Mouse (Mus musculus) megakaryocyte-erythroid progenitor cell, adult 5 weeks (primary cell): ENCODE data around the gene Gm11541. TPM values are rescaled to one million over a fixed set of nuclear protein-coding genes. Genes with fewer than 3 reads are reported as not detected.

Experiments used
- polyA plus RNA-seq: library from polyadenylated mRNA; stranded (reverse); fragments of >175 nt; gene quantifications from 2 replicates; pipeline ENCODE4 v1.2.3, GENCODE M21; 2012

The Gm11541 gene
- not detected in 2 replicates for polyA plus RNA-seq

GRCm38 (mm10) chr11:94704472-94704871 is at the start of gene Gm11541:
Gm11541 (minus strand) TSS chr11:94704499.

GRCm38 (mm10) chr11:94741732-94742272 is 37.5 kb upstream of the Gm11541 start, which contains the start of gene Cdc34b:
Cdc34b (plus strand) TSS chr11:94741782.

DNA sequence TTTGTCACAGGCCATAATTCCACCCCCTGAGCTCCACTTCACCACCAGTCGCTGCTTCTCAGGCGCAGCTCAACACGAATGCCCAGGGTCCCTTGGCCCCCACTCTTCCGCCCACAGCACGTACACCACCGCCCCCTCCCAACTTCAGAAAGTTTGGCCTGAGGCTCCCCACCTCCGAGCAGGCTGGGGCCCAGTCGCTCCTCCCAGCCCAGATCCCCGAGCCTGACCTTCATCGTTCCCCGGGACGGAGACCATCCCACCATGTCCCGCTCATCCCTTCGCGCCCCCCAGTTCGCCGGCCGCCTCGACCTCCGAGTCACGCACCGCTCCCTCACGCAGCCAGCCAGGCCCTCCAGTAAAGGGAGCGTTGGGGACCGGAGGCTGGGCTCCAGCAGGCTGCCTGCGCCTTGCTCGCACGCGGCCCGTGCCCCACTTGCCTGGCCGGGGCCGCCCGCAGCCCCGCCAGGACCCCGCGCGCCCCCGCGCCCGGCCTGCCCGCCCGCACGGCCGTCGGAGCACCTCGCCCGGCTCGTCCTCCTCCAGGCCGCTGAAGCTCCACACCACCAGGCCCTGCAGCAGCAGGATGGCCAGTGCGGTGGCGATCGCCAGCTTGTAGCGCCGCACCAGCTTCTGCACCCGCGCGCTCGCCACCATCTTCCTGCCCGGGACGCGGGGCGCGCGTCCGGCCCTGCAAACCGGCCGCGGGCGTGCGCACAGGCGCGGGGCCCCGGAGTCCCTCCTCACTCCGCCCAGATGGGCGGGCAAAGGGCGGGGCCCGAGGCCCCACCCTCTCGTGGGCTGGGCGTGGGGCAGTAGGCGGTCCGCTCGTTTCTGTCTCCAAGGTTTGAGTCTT is 27.3 kb downstream of the Gm11541 start, which contains the start of gene Xylt2:
Gene Xylt2 (minus strand): TSS at position 762 of the 853 bp plus-strand sequence.

GRCm38 (mm10) chr11:94653663-94654436 is 50.4 kb downstream of the Gm11541 start, which contains the start of the genes Mrpl27 and Eme1:
Mrpl27 (plus strand) TSS chr11:94653767.
Eme1 (minus strand) TSS chr11:94653964.

Other genes starting within 250 kb of the Gm11541 start
- 0.78 and 0.82 TPM in 2 replicates for gene Cacna1g, start 230.3 kb downstream of the Gm11541 start, polyA plus RNA-seq
- gene Spata20, start 218.3 kb downstream of the Gm11541 start, polyA plus RNA-seq: not detected in 2 replicates
- 0.02 and 0.05 TPM in 2 replicates for gene Epn3, start 204.5 kb downstream of the Gm11541 start, polyA plus RNA-seq
- 0.34 and 0.36 TPM in 2 replicates for gene Mycbpap, start 182.8 kb downstream of the Gm11541 start, polyA plus RNA-seq
- 4.1 and 7.2 TPM in 2 replicates for gene Rsad1, start 155.2 kb downstream of the Gm11541 start, polyA plus RNA-seq
- 0.69 and 0.91 TPM in 2 replicates for gene Chad, start 139.5 kb downstream of the Gm11541 start, polyA plus RNA-seq
- gene Acsf2, start 102.6 kb downstream of the Gm11541 start, polyA plus RNA-seq: 27.1 and 40.1 TPM in 2 replicates
- gene Lrrc59, start 74.7 kb downstream of the Gm11541 start, polyA plus RNA-seq: 158 and 177 TPM in 2 replicates
- gene Mrpl27, start 50.7 kb downstream of the Gm11541 start, polyA plus RNA-seq: 63.3 and 70.0 TPM in 2 replicates
- 9.7 and 9.8 TPM in 2 replicates for gene Eme1, start 50.5 kb downstream of the Gm11541 start, polyA plus RNA-seq
- gene Xylt2, start 27.0 kb downstream of the Gm11541 start, polyA plus RNA-seq: 12.5 and 14.2 TPM in 2 replicates
- gene Cdc34b, start 37.3 kb upstream of the Gm11541 start, polyA plus RNA-seq: 0.04 TPM in 1 of 2 replicates, not detected in the other
- not detected in 2 replicates for gene Tmem92, start 78.2 kb upstream of the Gm11541 start, polyA plus RNA-seq
- 0.12 and 0.71 TPM in 2 replicates for gene Col1a1, start 231.7 kb upstream of the Gm11541 start, polyA plus RNA-seq